Mouse (Mus musculus) hindbrain, embryonic 16.5 days (tissue): Measurements from ENCODE around the gene Lrrn2. TPM values are rescaled to one million over a fixed set of nuclear protein-coding genes. Genes with fewer than 3 reads are reported as not detected.
"Not testable (repeated sequence)": the region's sequence is repeated elsewhere in the genome, so short reads cannot be mapped to it uniquely, and the experiment has no call there.

Source experiments
- ATAC-seq: fragments of 200-750 bp; cut with Nextera tagmentation; 2 replicates; pipeline ENCODE4 v1.8.0; 2017; ENCODE audit warnings: moderate TSS enrichment, moderate library complexity
- H3K27ac ChIP-seq: fragments of 300-500 bp; sonication (generic); 2 replicates; pipeline ENCODE4 v1.5.1; 2014; ENCODE audit warnings: low read depth, mild to moderate bottlenecking, control low read depth, low read length, moderate library complexity
- H3K27me3 ChIP-seq: fragments of 300-500 bp; sonication (generic); replicated peaks from 2 replicates; pipeline ENCODE4 v1.6.1; 2014; ENCODE audit warnings: low read length; ENCODE audit not compliant: control insufficient read depth, insufficient read depth
- H3K36me3 ChIP-seq: fragments of 300-500 bp; sonication (generic); 2 replicates; pipeline ENCODE4 v1.6.1; 2014; ENCODE audit warnings: mild to moderate bottlenecking, low read length, moderate library complexity, mixed read lengths; ENCODE audit not compliant: control insufficient read depth, insufficient read depth
- H3K4me1 ChIP-seq: fragments of 300-500 bp; sonication (generic); 2 replicates; pipeline ENCODE4 v1.6.1; 2014; ENCODE audit warnings: low read depth, low read length; ENCODE audit not compliant: control insufficient read depth, insufficient read depth
- H3K4me2 ChIP-seq: fragments of 300-500 bp; sonication (generic); 2 replicates; pipeline ENCODE4 v1.6.1; 2014; ENCODE audit warnings: mild to moderate bottlenecking, low read length, control low read depth, moderate library complexity
- H3K4me3 ChIP-seq: fragments of 300-500 bp; sonication (generic); 2 replicates; pipeline ENCODE4 v1.5.1; 2014; ENCODE audit warnings: mild to moderate bottlenecking, low read length, control low read depth, moderate library complexity
- H3K9ac ChIP-seq: fragments of 300-500 bp; sonication (generic); 2 replicates; pipeline ENCODE4 v1.6.1; 2014; ENCODE audit warnings: low read depth, mild to moderate bottlenecking, control low read depth, low read length, moderate library complexity
- H3K9me3 ChIP-seq: fragments of 300-500 bp; sonication (generic); 2 replicates; pipeline ENCODE4 v1.6.1; 2014; ENCODE audit warnings: mild to moderate bottlenecking, low read length, moderate library complexity; ENCODE audit not compliant: control insufficient read depth
- WGBS: fragments of 180-500 bp; shearing (Covaris S2); extraction: QIAGEN DNeasy Blood & Tissue Kit; methylation state at CpG from one replicate; pipeline ENCODE4 v1.1.7; 2014; 5-methylcytosine and 5-hydroxymethylcytosine counted together
- microRNA-seq: library from miRNA; unstranded; fragments of <30 nt; microRNA quantifications from one replicate; pipeline ENCODE4, GENCODE M21; 2017
- polyA plus RNA-seq: library from polyadenylated mRNA; unstranded; fragments of >200 nt; fragmentation: Nextera tagmentation; extraction: Ambion mirVana; gene quantifications from 2 replicates; pipeline ENCODE4 v1.2.1, GENCODE M21; 2015

Gene Lrrn2
- polyA plus RNA-seq, 1 experiment from 2014 or later = 56.5 TPM

- ATAC-seq = no peak
- H3K27me3 ChIP-seq = no peaks in the 10 kb centered on the region
- H3K27ac ChIP-seq = no peak overlapping the region
- no peaks in the 10 kb centered on the region for H3K4me1 ChIP-seq
- no peak overlapping the region for H3K9ac ChIP-seq
- no peak overlapping the region for H3K4me3 ChIP-seq
- WGBS = 33% methylated on average over 6 of the region's 6 CpGs
- no peaks in the 10 kb centered on the region for H3K9me3 ChIP-seq
- no peak overlapping the region for H3K4me2 ChIP-seq
- no peaks in the 10 kb centered on the region for H3K36me3 ChIP-seq
Observed at GRCm38 (mm10) chr1:132968659-132969058, 88.6 kb downstream of the Lrrn2 start.

- Histone ChIP-seq H3K4me3 (no peak overlapping the region), H3K27me3 (no peaks in the 10 kb centered on the region), H3K9me3 (no peaks in the 10 kb centered on the region), H3K4me2 (no peak overlapping the region), H3K9ac (no peak overlapping the region), H3K4me1 (no peaks in the 10 kb centered on the region), H3K27ac (no peak overlapping the region), H3K36me3 (peaks cover 2% of the 10 kb centered on the region; the same call in 1 of the 2 replicates)
- peak; percentile 37; the same call in 1 of the 2 replicates for ATAC-seq
- WGBS = 68% methylated on average over 1 of the region's 1 CpGs
Observed at GRCm38 (mm10) chr1:132977402-132977801, 97.3 kb downstream of the Lrrn2 start.

- Histone ChIP-seq H3K4me3 (no peak overlapping the region), H3K9me3 (no peaks in the 10 kb centered on the region), H3K4me1 (no peaks in the 10 kb centered on the region), H3K27ac (no peak overlapping the region), H3K36me3 (peaks cover 12% of the 10 kb centered on the region), H3K4me2 (no peak overlapping the region), H3K27me3 (no peaks in the 10 kb centered on the region), H3K9ac (no peak overlapping the region)
- 93% methylated on average over 6 of the region's 6 CpGs for WGBS
- ATAC-seq = no peak
Observed at GRCm38 (mm10) chr1:132981232-132981631, 101.2 kb downstream of the Lrrn2 start.

- H3K27ac ChIP-seq = no peak overlapping the region
- ATAC-seq = peak; percentile 82
- no peaks in the 10 kb centered on the region for H3K4me1 ChIP-seq
- peaks cover 12% of the 10 kb centered on the region for H3K36me3 ChIP-seq
- no peak overlapping the region for H3K4me2 ChIP-seq
- H3K4me3 ChIP-seq = no peak overlapping the region
- no peak overlapping the region for H3K9ac ChIP-seq
- WGBS = 61% methylated on average over 7 of the region's 7 CpGs
- no peaks in the 10 kb centered on the region for H3K27me3 ChIP-seq
- H3K9me3 ChIP-seq = no peaks in the 10 kb centered on the region
Observed at GRCm38 (mm10) chr1:132982728-132983127, 102.7 kb downstream of the Lrrn2 start.

GRCm38 (mm10) chr1:132988556-132989459, 108.7 kb downstream of the Lrrn2 start:
- not testable (repeated sequence) for H3K4me3 ChIP-seq, H3K9me3 ChIP-seq, H3K4me2 ChIP-seq, H3K27me3 ChIP-seq, H3K4me1 ChIP-seq, H3K27ac ChIP-seq, H3K9ac ChIP-seq, ATAC-seq
- H3K36me3 ChIP-seq = peaks cover 23% of the 10 kb centered on the region
- WGBS = 86% methylated on average over 12 of the region's 12 CpGs

Small RNA genes lying within 50 kb of the gene (microRNA-seq; reads per million reads assigned to microRNA genes)
- gene Gm44300 = not detected

Other genes starting within 250 kb of the Lrrn2 start
- gene Nfasc, start 138.5 kb upstream of the Lrrn2 start, polyA plus RNA-seq = 36.1 and 40.0 TPM in 2 replicates
- gene Mdm4, start 150.3 kb downstream of the Lrrn2 start, polyA plus RNA-seq = 30.2 and 30.3 TPM in 2 replicates
- 10.3 and 11.4 TPM in 2 replicates for gene Pik3c2b, start 165.4 kb downstream of the Lrrn2 start, polyA plus RNA-seq